Mouse (Mus musculus): ENCODE results near the gene Neurl4. TPM values are rescaled to one million over a fixed set of nuclear protein-coding genes. Genes with fewer than 3 reads are reported as not detected.

Gene Neurl4
- polyA plus RNA-seq, 1 experiment from 2014 or later = 8.5 TPM

GRCm38 (mm10) chr11:69871822-69872221 is 29.1 kb upstream of the Neurl4 start:
- no peak overlapping the region for H3K27ac ChIP-seq (replicated peaks)
- no peak for ATAC-seq (ENCODE audit: insufficient number of reproducible peaks, low FRiP score, low TSS enrichment, low read depth)
- peaks cover 16% of the 10 kb centered on the region for H3K4me1 ChIP-seq
- H3K36me3 ChIP-seq = no peaks in the 10 kb centered on the region
- H3K9me3 ChIP-seq (replicated peaks) = no peaks in the 10 kb centered on the region
- H3K4me2 ChIP-seq (replicated peaks) = no peak overlapping the region
- no peak overlapping the region for H3K4me3 ChIP-seq (replicated peaks)
- 82% methylated on average over 7 of the region's 7 CpGs for WGBS
- H3K27me3 ChIP-seq = no peaks in the 10 kb centered on the region
- no peak overlapping the region for H3K9ac ChIP-seq

GRCm38 (mm10) chr11:69872451-69872850 is 28.4 kb upstream of the Neurl4 start:
- no peak for ATAC-seq (ENCODE audit: insufficient number of reproducible peaks, low FRiP score, low TSS enrichment, low read depth)
- Histone ChIP-seq H3K36me3 (no peaks in the 10 kb centered on the region), H3K9me3 (replicated peaks) (no peaks in the 10 kb centered on the region), H3K4me2 (replicated peaks) (no peak overlapping the region), H3K9ac (no peak overlapping the region), H3K27me3 (no peaks in the 10 kb centered on the region), H3K4me1 (peaks cover 23% of the 10 kb centered on the region), H3K27ac (replicated peaks) (no peak overlapping the region), H3K4me3 (replicated peaks) (no peak overlapping the region)
- 78% methylated on average over 4 of the region's 4 CpGs for WGBS

DNA sequence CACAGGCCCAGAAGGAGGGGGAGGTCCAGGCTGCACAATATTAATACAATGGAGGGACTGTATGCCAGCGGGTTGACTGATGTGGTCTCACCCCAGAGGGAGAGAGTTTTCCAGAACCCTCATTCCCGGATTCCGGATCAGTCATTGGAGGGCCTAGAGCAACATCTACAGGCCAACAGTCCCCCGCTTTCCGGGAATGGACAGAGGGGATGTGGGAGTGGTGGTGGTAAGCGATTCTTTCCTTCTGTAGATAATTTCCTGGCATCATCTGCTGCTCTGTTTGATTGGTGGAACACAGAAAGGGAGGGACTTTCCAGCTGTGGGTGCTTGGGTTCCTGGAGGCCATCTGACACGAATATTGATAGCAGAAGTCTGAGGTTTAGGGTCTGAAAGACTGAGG is 24.7 kb upstream of the Neurl4 start:
- peak overlapping the region; percentile 94 for H3K27ac ChIP-seq (replicated peaks)
- H3K36me3 ChIP-seq = no peaks in the 10 kb centered on the region
- H3K9ac ChIP-seq = no peak overlapping the region
- H3K9me3 ChIP-seq (replicated peaks) = no peaks in the 10 kb centered on the region
- no peaks in the 10 kb centered on the region for H3K27me3 ChIP-seq
- H3K4me3 ChIP-seq (replicated peaks) = no peak overlapping the region
- peak; percentile 52 for ATAC-seq (ENCODE audit: insufficient number of reproducible peaks, low FRiP score, low TSS enrichment, low read depth)
- peak overlapping the region; percentile 88 for H3K4me2 ChIP-seq (replicated peaks)
- 22% methylated on average over 7 of the region's 7 CpGs for WGBS
- peaks cover 57% of the 10 kb centered on the region for H3K4me1 ChIP-seq

- Histone ChIP-seq H3K9ac (0 out of 2 replicates have a peak overlapping the region, but pooled peaks have one; percentile 9), H3K27ac (replicated peaks) (peak overlapping the region; percentile 94), H3K4me1 (peaks cover 64% of the 10 kb centered on the region), H3K9me3 (replicated peaks) (no peaks in the 10 kb centered on the region), H3K4me2 (replicated peaks) (peak overlapping the region; percentile 88), H3K4me3 (replicated peaks) (peak overlapping the region; percentile 26), H3K27me3 (no peaks in the 10 kb centered on the region), H3K36me3 (no peaks in the 10 kb centered on the region)
- WGBS = 2% methylated on average over 12 of the region's 12 CpGs
- ATAC-seq (ENCODE audit: insufficient number of reproducible peaks, low FRiP score, low TSS enrichment, low read depth) = peak; percentile 36; the same call in 1 of the 2 replicates
Measured at GRCm38 (mm10) chr11:69876867-69877266, 24.0 kb upstream of the Neurl4 start.

DNA sequence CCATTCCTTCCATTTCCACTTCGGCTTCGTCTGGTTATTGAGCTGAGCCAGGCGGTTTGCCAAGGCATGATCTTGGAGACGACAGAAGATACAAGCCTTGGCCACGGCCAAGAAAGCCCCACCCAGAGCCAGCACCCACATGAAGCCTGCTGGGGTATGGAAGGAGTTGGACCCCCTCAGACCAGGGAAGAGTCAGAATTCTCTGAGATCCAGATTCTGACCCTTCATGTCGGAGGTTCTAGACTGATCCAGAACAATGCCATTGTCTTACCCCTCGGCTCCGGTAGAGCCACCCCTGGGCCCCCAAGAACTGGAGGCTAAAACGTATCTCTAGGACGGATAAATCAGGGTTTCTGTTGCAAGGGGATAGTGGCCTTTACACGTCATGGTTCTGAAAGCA is 23.0 kb upstream of the Neurl4 start, which contains the start of gene Tmem95:
TSS of gene Tmem95 (minus strand) at position 141 of the 400 bp plus-strand sequence.
- peak within 1 kb of the TSS; percentile 94 for H3K27ac ChIP-seq (replicated peaks)
- H3K9me3 ChIP-seq (replicated peaks) = no peaks in the 10 kb centered on the region
- WGBS = 71% methylated on average over 11 of the region's 11 CpGs

GRCm38 (mm10) chr11:69878399-69878798 is 22.5 kb upstream of the Neurl4 start:
- H3K9ac ChIP-seq = no peak overlapping the region
- H3K36me3 ChIP-seq = no peaks in the 10 kb centered on the region
- no peak overlapping the region; the same call in 1 of the 2 replicates for H3K4me3 ChIP-seq (replicated peaks)
- ATAC-seq (ENCODE audit: insufficient number of reproducible peaks, low FRiP score, low TSS enrichment, low read depth) = no peak
- no peaks in the 10 kb centered on the region for H3K27me3 ChIP-seq
- H3K4me1 ChIP-seq = peaks cover 65% of the 10 kb centered on the region
- H3K9me3 ChIP-seq (replicated peaks) = no peaks in the 10 kb centered on the region
- peak overlapping the region; percentile 94 for H3K27ac ChIP-seq (replicated peaks)
- WGBS = 56% methylated on average over 3 of the region's 3 CpGs
- H3K4me2 ChIP-seq (replicated peaks) = peak overlapping the region; percentile 88

More for the DNA sequence above, 23.0 kb upstream of the Neurl4 start, which contains the start of gene Tmem95:
- H3K4me2 ChIP-seq (replicated peaks) = peak within 1 kb of the TSS; percentile 88
- ATAC-seq (ENCODE audit: insufficient number of reproducible peaks, low FRiP score, low TSS enrichment, low read depth) = no peak
- H3K9ac ChIP-seq = 0 out of 2 replicates have a peak within 1 kb of the TSS, but pooled peaks have one; percentile 9
- peak within 1 kb of the TSS; percentile 26 for H3K4me3 ChIP-seq (replicated peaks)
- H3K4me1 ChIP-seq = peaks cover 65% of the 10 kb centered on the region
- no peaks in the 10 kb centered on the region for H3K36me3 ChIP-seq
- H3K27me3 ChIP-seq = no peaks in the 10 kb centered on the region

DNA sequence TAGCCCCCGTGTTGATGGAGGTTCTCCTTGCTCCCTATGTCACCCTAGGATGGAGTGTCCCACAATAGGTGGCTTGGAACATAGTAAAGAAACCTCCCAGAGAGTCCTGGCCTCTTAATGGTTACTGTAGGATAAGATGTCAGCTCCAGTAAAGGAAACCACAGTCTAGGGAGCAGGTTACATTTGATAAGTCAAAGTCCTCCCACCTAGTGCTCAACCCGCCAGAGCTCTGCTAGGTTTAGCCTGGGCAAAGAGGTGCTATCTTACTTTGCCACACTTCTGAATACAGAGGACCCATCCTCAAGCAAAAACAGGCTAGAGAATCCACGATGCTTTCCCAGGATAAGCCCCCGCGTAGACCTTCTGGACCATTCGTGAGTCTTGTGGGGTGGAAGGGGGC is 21.9 kb upstream of the Neurl4 start:
- Histone ChIP-seq H3K9ac (no peak overlapping the region), H3K4me2 (replicated peaks) (peak overlapping the region; percentile 88), H3K4me1 (peaks cover 69% of the 10 kb centered on the region), H3K27ac (replicated peaks) (peak overlapping the region; percentile 94), H3K36me3 (no peaks in the 10 kb centered on the region), H3K4me3 (replicated peaks) (peak overlapping the region; percentile 58), H3K27me3 (no peaks in the 10 kb centered on the region), H3K9me3 (replicated peaks) (no peaks in the 10 kb centered on the region)
- ATAC-seq (ENCODE audit: insufficient number of reproducible peaks, low FRiP score, low TSS enrichment, low read depth) = no peak
- WGBS = 85% methylated on average over 6 of the region's 6 CpGs

- Histone ChIP-seq H3K36me3 (no peaks in the 10 kb centered on the region), H3K4me2 (replicated peaks) (peak overlapping the region; percentile 88), H3K4me3 (replicated peaks) (peak overlapping the region; percentile 58), H3K27me3 (no peaks in the 10 kb centered on the region), H3K27ac (replicated peaks) (peak overlapping the region; percentile 94), H3K9ac (peak overlapping the region; percentile 58; the same call in 1 of the 2 replicates), H3K9me3 (replicated peaks) (no peaks in the 10 kb centered on the region), H3K4me1 (peaks cover 69% of the 10 kb centered on the region)
- 53% methylated on average over 15 of the region's 15 CpGs for WGBS
- ATAC-seq (ENCODE audit: insufficient number of reproducible peaks, low FRiP score, low TSS enrichment, low read depth) = no peak
Measured at GRCm38 (mm10) chr11:69879711-69880110, 21.2 kb upstream of the Neurl4 start.

DNA sequence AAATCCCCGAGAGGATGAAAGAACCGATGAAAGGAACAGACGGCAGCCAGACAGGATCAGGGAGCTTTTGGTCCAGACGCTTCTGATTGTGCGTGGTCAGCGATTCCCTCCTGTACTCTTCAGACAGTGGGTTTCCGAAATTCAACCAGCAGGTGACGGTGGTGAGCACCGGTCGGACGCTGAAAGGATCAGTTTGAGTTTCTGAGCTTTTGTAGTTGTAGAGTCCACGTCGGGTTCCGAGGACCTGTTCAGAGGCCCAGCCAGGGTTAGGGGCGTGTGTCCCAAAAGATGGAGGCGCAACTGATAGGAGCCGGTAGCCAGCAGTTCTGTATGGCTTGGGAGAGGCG is 20.4 kb upstream of the Neurl4 start:
- peak overlapping the region; percentile 94 for H3K27ac ChIP-seq (replicated peaks)
- peak overlapping the region; percentile 58 for H3K4me3 ChIP-seq (replicated peaks)
- H3K9me3 ChIP-seq (replicated peaks) = no peaks in the 10 kb centered on the region
- ATAC-seq (ENCODE audit: insufficient number of reproducible peaks, low FRiP score, low TSS enrichment, low read depth) = peak; percentile 30
- H3K27me3 ChIP-seq = no peaks in the 10 kb centered on the region
- peak overlapping the region; percentile 88 for H3K4me2 ChIP-seq (replicated peaks)
- no peaks in the 10 kb centered on the region for H3K36me3 ChIP-seq
- under 1% methylated on average over 18 of the region's 18 CpGs for WGBS
- H3K4me1 ChIP-seq = peaks cover 66% of the 10 kb centered on the region
- H3K9ac ChIP-seq = peak overlapping the region; percentile 58

GRCm38 (mm10) chr11:69880853-69881603 is 19.8 kb upstream of the Neurl4 start, which contains the start of gene Kctd11:
Gene Kctd11 (minus strand): TSS chr11:69881406.
- H3K9me3 ChIP-seq (replicated peaks) = no peaks in the 10 kb centered on the region
- peak; percentile 85 for ATAC-seq (ENCODE audit: insufficient number of reproducible peaks, low FRiP score, low TSS enrichment, low read depth)
- peaks cover 60% of the 10 kb centered on the region for H3K4me1 ChIP-seq
- no peaks in the 10 kb centered on the region for H3K36me3 ChIP-seq
- no peaks in the 10 kb centered on the region for H3K27me3 ChIP-seq
- WGBS = under 1% methylated on average over 46 of the region's 46 CpGs
- H3K4me3 ChIP-seq (replicated peaks) = peak within 1 kb of the TSS; percentile 58
- peak within 1 kb of the TSS; percentile 58 for H3K9ac ChIP-seq
- peak within 1 kb of the TSS; percentile 94 for H3K27ac ChIP-seq (replicated peaks)
- peak within 1 kb of the TSS; percentile 88 for H3K4me2 ChIP-seq (replicated peaks)

DNA sequence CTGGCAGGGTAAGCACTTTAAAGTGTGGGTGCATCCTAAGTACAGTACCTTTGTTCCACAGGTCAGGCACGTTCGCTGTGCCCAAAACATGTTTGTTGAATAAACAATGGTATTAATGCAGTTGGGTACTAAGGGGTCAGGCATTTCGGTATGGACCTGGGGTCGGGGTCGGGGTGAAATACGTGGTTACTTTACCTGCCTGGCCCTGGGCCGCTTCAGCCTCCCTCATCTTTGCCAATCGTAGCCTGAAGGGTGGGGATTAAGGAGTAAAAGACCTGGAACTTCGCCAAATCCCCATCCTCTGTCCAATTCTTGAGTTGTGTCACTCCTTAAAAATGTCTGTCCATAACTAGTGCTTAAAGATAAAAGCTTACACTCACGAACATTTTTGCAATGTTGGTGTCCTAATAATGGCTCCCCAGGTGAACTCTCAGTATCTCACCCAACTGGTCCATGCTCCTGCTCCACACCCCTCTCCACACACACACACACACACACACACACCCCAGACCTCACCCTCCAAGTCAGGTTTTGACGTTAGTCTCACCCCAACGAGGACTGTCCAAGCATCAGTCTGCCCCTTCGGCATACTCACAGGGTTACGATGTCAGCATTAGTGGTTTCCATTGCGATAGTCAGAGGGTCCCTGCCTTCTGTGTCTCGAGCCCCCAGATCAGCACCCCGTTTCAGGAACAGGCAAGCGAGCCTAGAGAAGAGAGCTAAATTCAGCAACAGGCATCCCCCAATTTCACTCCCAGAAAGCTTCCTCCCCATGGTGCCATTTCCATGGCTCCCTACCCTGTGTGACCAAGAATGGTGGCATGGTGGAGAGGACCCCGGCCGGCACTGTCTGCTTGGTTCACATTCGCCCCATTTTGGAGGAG is 18.8 kb upstream of the Neurl4 start:
- no peaks in the 10 kb centered on the region for H3K27me3 ChIP-seq
- H3K4me2 ChIP-seq (replicated peaks) = peak overlapping the region; percentile 88
- no peaks in the 10 kb centered on the region for H3K36me3 ChIP-seq
- H3K27ac ChIP-seq (replicated peaks) = peak overlapping the region; percentile 94
- peaks cover 50% of the 10 kb centered on the region for H3K4me1 ChIP-seq
- peak overlapping the region; percentile 58; the same call in 1 of the 2 replicates for H3K9ac ChIP-seq
- H3K9me3 ChIP-seq (replicated peaks) = no peaks in the 10 kb centered on the region
- no peak for ATAC-seq (ENCODE audit: insufficient number of reproducible peaks, low FRiP score, low TSS enrichment, low read depth)
- WGBS = 57% methylated on average over 21 of the region's 21 CpGs
- H3K4me3 ChIP-seq (replicated peaks) = peak overlapping the region; percentile 58
